Mouse (Mus musculus): ENCODE data around the gene Nthl1. TPM values are rescaled to one million over a fixed set of nuclear protein-coding genes. Genes with fewer than 3 reads are reported as not detected.
A peak's percentile ranks its signal among the peaks of the same experiment; 100 is the strongest.

Gene Nthl1
- polyA plus RNA-seq, 1 experiment: 20.2 TPM

- TF ChIP-seq MYOG (IDR thresholded peaks at IDR 0.05; ENCODE audit: control insufficient read depth in 1 of 3, insufficient read depth in 1 of 3, insufficient read length in 2 of 3, low read depth in 2 of 3): peak in 1 of 3 experiments; percentile 21
- TF ChIP-seq MYOD1 (IDR thresholded peaks at IDR 0.05; ENCODE audit: control insufficient read depth in 1 of 3, insufficient read length in 2 of 3, low read depth in 2 of 3): peak in 1 of 3 experiments; percentile 16
- TF ChIP-seq E2F4 (IDR thresholded peaks at IDR 0.05; ENCODE audit: insufficient read depth): no peak
- no peak for TF ChIP-seq TCF3 (IDR thresholded peaks at IDR 0.05; ENCODE audit: insufficient read length, low read depth)
- Histone ChIP-seq H3ac (ENCODE audit: control insufficient read depth, insufficient read length) (no peak overlapping the region), H3K79me2 (ENCODE audit: control insufficient read depth, insufficient read depth) (peaks cover 4% of the 10 kb centered on the region), H3K36me3 (ENCODE audit: control insufficient read depth, insufficient read depth) (no peaks in the 10 kb centered on the region), H3K4me2 (ENCODE audit: low read depth) (no peak overlapping the region), H3K27me3 (ENCODE audit: control insufficient read depth, insufficient read depth, insufficient read length) (no peaks in the 10 kb centered on the region), H3K4me3 (no peak overlapping the region)
Observed at GRCm38 (mm10) chr17:24636781-24637481, 4.5 kb downstream of the Nthl1 start.

DNA sequence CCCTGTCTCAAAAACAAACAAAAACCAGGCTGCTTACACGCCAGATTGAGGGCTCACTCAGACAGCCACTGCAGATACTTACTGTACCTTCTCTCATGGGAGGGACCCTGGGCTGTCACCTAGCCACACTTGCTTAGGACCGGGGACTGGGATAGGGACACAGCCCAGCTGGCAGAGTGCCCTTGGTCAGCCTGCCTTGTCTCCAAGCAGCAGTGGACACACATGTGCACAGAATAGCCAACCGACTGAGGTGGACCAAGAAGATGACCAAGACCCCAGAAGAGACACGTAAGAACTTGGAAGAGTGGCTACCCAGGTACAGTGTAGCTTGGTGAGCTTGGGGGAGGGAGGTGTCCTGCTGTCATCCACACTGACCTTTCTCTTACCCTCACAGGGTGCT, 5.7 kb downstream of the Nthl1 start:
- no peaks in the 10 kb centered on the region for H3K79me2 ChIP-seq (ENCODE audit: control insufficient read depth, insufficient read depth)
- TF ChIP-seq POLR2AphosphoS2 (IDR thresholded peaks at IDR 0.05; ENCODE audit: insufficient read length, low read depth) (no peak), MAX (IDR thresholded peaks at IDR 0.05; ENCODE audit: low read depth) (no peak), TCF12 (IDR thresholded peaks at IDR 0.05; ENCODE audit: insufficient read depth, poor library complexity, severe bottlenecking) (no peak), E2F4 (IDR thresholded peaks at IDR 0.05; ENCODE audit: insufficient read depth) (no peak), CEBPB (IDR thresholded peaks at IDR 0.05; ENCODE audit: insufficient read depth, poor library complexity, severe bottlenecking) (no peak), TCF3 (IDR thresholded peaks at IDR 0.05; ENCODE audit: insufficient read length, low read depth) (no peak), MYOG (IDR thresholded peaks at IDR 0.05; ENCODE audit: control insufficient read depth in 1 of 3, insufficient read depth in 1 of 3, insufficient read length in 2 of 3, low read depth in 2 of 3) (no peak), REST (IDR thresholded peaks at IDR 0.05; ENCODE audit: insufficient read depth, insufficient read length) (no peak), SRF (IDR thresholded peaks at IDR 0.05; ENCODE audit: control insufficient read depth, insufficient read length, low read depth) (no peak), USF1 (IDR thresholded peaks at IDR 0.05; ENCODE audit: low read depth) (no peak), POLR2A (IDR thresholded peaks at IDR 0.05; ENCODE audit: insufficient read length, low read depth) (no peak), MYOD1 (IDR thresholded peaks at IDR 0.05; ENCODE audit: control insufficient read depth in 1 of 3, insufficient read length in 2 of 3, low read depth in 2 of 3) (no peak)
- no peaks in the 10 kb centered on the region for H3K36me3 ChIP-seq (ENCODE audit: control insufficient read depth, insufficient read depth)
- no peaks in the 10 kb centered on the region for H3K27me3 ChIP-seq (ENCODE audit: control insufficient read depth, insufficient read depth, insufficient read length)
- no peak overlapping the region for H3K4me2 ChIP-seq (ENCODE audit: low read depth)
- H3ac ChIP-seq (ENCODE audit: control insufficient read depth, insufficient read length): no peak overlapping the region
- no peak overlapping the region for H3K4me3 ChIP-seq

DNA sequence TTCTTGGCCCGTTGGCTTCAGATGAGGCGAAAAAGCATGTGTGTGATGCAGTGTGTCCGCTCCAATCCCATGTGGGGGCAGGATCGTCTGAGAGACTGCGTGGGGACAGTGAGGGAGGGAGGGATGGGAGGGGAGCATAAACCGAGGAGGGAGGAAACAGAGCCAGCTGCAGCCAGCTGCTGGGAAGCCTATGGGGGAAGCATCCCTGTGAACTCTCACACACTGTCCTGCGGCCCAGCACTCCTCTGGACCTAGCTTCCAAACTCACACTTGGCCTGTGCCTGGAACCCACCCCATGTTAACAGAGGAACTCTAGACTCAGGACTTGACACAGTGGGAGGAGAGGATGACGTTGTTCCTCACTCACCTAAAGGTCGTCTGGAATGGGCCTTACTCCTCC, 6.4 kb downstream of the Nthl1 start:
- no peak for TF ChIP-seq POLR2AphosphoS2 (IDR thresholded peaks at IDR 0.05; ENCODE audit: insufficient read length, low read depth)
- Histone ChIP-seq H3K79me2 (ENCODE audit: control insufficient read depth, insufficient read depth) (no peaks in the 10 kb centered on the region), H3K36me3 (ENCODE audit: control insufficient read depth, insufficient read depth) (no peaks in the 10 kb centered on the region), H3K4me3 (no peak overlapping the region), H3ac (ENCODE audit: control insufficient read depth, insufficient read length) (no peak overlapping the region), H3K4me2 (ENCODE audit: low read depth) (no peak overlapping the region), H3K27me3 (ENCODE audit: control insufficient read depth, insufficient read depth, insufficient read length) (no peaks in the 10 kb centered on the region)

DNA sequence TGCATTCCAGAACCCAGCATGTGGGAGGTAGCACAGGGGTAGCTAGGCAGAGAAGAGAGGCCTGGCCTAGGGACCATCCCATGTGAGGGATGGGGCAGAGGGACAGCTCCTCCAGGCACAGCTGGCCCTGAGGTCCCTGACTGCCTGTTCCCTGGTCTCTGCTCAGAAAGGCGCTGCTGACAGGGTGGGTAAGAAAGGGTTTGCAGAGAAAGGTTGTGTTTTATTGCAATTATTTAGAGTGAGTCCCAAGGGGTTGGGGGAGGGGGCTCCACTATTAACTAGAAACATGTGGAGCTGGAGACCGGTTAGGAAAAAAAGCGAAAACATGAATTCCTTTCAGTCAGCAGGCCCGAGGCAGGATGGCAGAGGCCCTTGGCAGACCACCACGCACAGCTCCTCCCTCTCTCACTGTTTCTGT, 7.1 kb downstream of the Nthl1 start:
- H3K79me2 ChIP-seq (ENCODE audit: control insufficient read depth, insufficient read depth): no peaks in the 10 kb centered on the region
- no peak for TF ChIP-seq E2F4 (IDR thresholded peaks at IDR 0.05; ENCODE audit: insufficient read depth)
- no peak for TF ChIP-seq MYOG (IDR thresholded peaks at IDR 0.05; ENCODE audit: control insufficient read depth in 1 of 3, insufficient read depth in 1 of 3, insufficient read length in 2 of 3, low read depth in 2 of 3)
- no peak for TF ChIP-seq REST (IDR thresholded peaks at IDR 0.05; ENCODE audit: insufficient read depth, insufficient read length)
- no peak for TF ChIP-seq POLR2A (IDR thresholded peaks at IDR 0.05; ENCODE audit: insufficient read length, low read depth)
- TF ChIP-seq MAX (IDR thresholded peaks at IDR 0.05; ENCODE audit: low read depth): no peak
- TF ChIP-seq TCF12 (IDR thresholded peaks at IDR 0.05; ENCODE audit: insufficient read depth, poor library complexity, severe bottlenecking): no peak
- no peak for TF ChIP-seq SRF (IDR thresholded peaks at IDR 0.05; ENCODE audit: control insufficient read depth, insufficient read length, low read depth)
- TF ChIP-seq USF1 (IDR thresholded peaks at IDR 0.05; ENCODE audit: low read depth): no peak
- no peak for TF ChIP-seq MYOD1 (IDR thresholded peaks at IDR 0.05; ENCODE audit: control insufficient read depth in 1 of 3, insufficient read length in 2 of 3, low read depth in 2 of 3)
- no peak for TF ChIP-seq POLR2AphosphoS2 (IDR thresholded peaks at IDR 0.05; ENCODE audit: insufficient read length, low read depth)
- TF ChIP-seq CEBPB (IDR thresholded peaks at IDR 0.05; ENCODE audit: insufficient read depth, poor library complexity, severe bottlenecking): no peak
- no peak for TF ChIP-seq TCF3 (IDR thresholded peaks at IDR 0.05; ENCODE audit: insufficient read length, low read depth)
- H3K4me3 ChIP-seq: no peak overlapping the region
- H3ac ChIP-seq (ENCODE audit: control insufficient read depth, insufficient read length): no peak overlapping the region
- no peaks in the 10 kb centered on the region for H3K36me3 ChIP-seq (ENCODE audit: control insufficient read depth, insufficient read depth)
- H3K27me3 ChIP-seq (ENCODE audit: control insufficient read depth, insufficient read depth, insufficient read length): no peaks in the 10 kb centered on the region
- no peak overlapping the region for H3K4me2 ChIP-seq (ENCODE audit: low read depth)

DNA sequence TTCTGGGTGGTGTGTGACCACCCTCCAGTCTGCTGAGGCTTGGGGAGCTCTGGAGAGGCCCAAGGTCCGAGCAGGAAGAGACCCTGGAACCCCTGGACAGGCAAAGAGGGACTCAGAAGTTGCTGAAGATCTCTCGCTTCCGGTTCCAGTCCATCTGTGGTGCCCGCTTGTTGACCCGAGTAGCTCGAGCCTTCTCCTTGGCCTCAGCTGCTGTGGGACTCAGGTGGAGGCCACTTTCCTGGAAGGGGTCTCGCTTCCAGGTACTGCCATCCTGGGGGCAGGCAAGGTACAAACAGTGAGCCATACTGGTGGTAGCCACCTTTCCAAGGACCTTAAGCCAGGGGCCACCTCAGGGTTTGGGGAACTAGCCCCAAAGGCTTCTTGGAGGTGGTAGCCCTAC, 7.6 kb downstream of the Nthl1 start:
- H3K4me2 ChIP-seq (ENCODE audit: low read depth): no peak overlapping the region
- H3K36me3 ChIP-seq (ENCODE audit: control insufficient read depth, insufficient read depth): no peaks in the 10 kb centered on the region
- no peaks in the 10 kb centered on the region for H3K27me3 ChIP-seq (ENCODE audit: control insufficient read depth, insufficient read depth, insufficient read length)
- no peaks in the 10 kb centered on the region for H3K79me2 ChIP-seq (ENCODE audit: control insufficient read depth, insufficient read depth)
- H3K4me3 ChIP-seq: no peak overlapping the region
- TF ChIP-seq REST (IDR thresholded peaks at IDR 0.05; ENCODE audit: insufficient read depth, insufficient read length) (no peak), USF1 (IDR thresholded peaks at IDR 0.05; ENCODE audit: low read depth) (no peak), TCF3 (IDR thresholded peaks at IDR 0.05; ENCODE audit: insufficient read length, low read depth) (no peak), MAX (IDR thresholded peaks at IDR 0.05; ENCODE audit: low read depth) (no peak), POLR2AphosphoS2 (IDR thresholded peaks at IDR 0.05; ENCODE audit: insufficient read length, low read depth) (no peak), SRF (IDR thresholded peaks at IDR 0.05; ENCODE audit: control insufficient read depth, insufficient read length, low read depth) (no peak), E2F4 (IDR thresholded peaks at IDR 0.05; ENCODE audit: insufficient read depth) (no peak), TCF12 (IDR thresholded peaks at IDR 0.05; ENCODE audit: insufficient read depth, poor library complexity, severe bottlenecking) (no peak), MYOG (IDR thresholded peaks at IDR 0.05; ENCODE audit: control insufficient read depth in 1 of 3, insufficient read depth in 1 of 3, insufficient read length in 2 of 3, low read depth in 2 of 3) (no peak), CEBPB (IDR thresholded peaks at IDR 0.05; ENCODE audit: insufficient read depth, poor library complexity, severe bottlenecking) (no peak), MYOD1 (IDR thresholded peaks at IDR 0.05; ENCODE audit: control insufficient read depth in 1 of 3, insufficient read length in 2 of 3, low read depth in 2 of 3) (no peak)
- no peak overlapping the region for H3ac ChIP-seq (ENCODE audit: control insufficient read depth, insufficient read length)

Data from myocyte (in vitro differentiated cells).